Mouse (Mus musculus): ENCODE measurements at regions not wholly inside any gene's neighbourhood (a gene's known extent, or its start where the extent isn't known, plus 50 kb on each side); places are given as distances from the start of the nearest gene placed in this dataset.

GRCm38 (mm10) chr6:41112861-41113610, 77.7 kb upstream of the 2210010C04Rik start:
- Histone ChIP-seq H3K27ac (ENCODE audit: insufficient read depth, low read depth, low read length) (no peak overlapping the region), H3K4me1 (ENCODE audit: control insufficient read depth, insufficient read depth, insufficient read length, low read length) (no peaks in the 10 kb centered on the region), H3K4me3 (ENCODE audit: low read depth, low read length) (no peak overlapping the region)

GRCm38 (mm10) chr6:41111829-41112228, 76.5 kb upstream of the 2210010C04Rik start:
- TF ChIP-seq POLR2A (IDR thresholded peaks at IDR 0.05; ENCODE audit: low read depth, low read length), result no peak
- no peak for TF ChIP-seq CTCF (IDR thresholded peaks at IDR 0.05; ENCODE audit: extremely low read depth, insufficient read length, insufficient replicate concordance, low read depth, low read length)
- Histone ChIP-seq H3K4me1 (ENCODE audit: control insufficient read depth, insufficient read depth, insufficient read length, low read length) (no peaks in the 10 kb centered on the region), H3K4me3 (ENCODE audit: low read depth, low read length) (no peak overlapping the region), H3K27ac (ENCODE audit: insufficient read depth, low read depth, low read length) (no peak overlapping the region), H3K36me3 (ENCODE audit: control insufficient read depth, insufficient read depth, low read length) (no peaks in the 10 kb centered on the region), H3K27me3 (ENCODE audit: control insufficient read depth, insufficient read depth, low read length) (no peaks in the 10 kb centered on the region)

More at GRCm38 (mm10) chr6:41112861-41113610, 77.7 kb upstream of the 2210010C04Rik start:
- H3K27me3 ChIP-seq (ENCODE audit: control insufficient read depth, insufficient read depth, low read length), result no peaks in the 10 kb centered on the region
- WGBS, result 40% methylated on average over 7 of the region's 7 CpGs
- H3K36me3 ChIP-seq (ENCODE audit: control insufficient read depth, insufficient read depth, low read length), result no peaks in the 10 kb centered on the region
- TF ChIP-seq POLR2A (IDR thresholded peaks at IDR 0.05; ENCODE audit: low read depth, low read length) (no peak), CTCF (IDR thresholded peaks at IDR 0.05; ENCODE audit: extremely low read depth, insufficient read length, insufficient replicate concordance, low read depth, low read length) (peak; percentile 67; the same call in 1 of the 2 replicates)

DNA sequence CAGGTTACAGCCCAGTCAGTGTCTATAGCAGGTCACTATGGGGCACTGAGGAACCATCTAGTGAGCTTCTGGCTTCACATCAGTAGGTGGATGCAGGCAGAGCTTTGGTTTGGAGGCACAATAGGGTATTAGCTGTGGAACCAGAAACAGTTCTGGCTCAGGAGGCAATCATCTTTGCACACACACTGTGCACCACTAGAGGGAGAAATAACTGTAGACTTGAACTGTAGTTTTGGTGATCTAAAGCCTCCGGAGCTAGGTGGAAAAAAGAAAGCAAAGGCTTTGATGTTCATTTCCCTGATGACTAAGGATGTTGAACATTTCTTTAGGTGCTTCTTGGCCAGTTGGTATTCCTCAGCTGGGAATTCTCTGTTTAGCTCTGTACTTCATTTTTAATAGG, 73.6 kb upstream of the 2210010C04Rik start:
- Histone ChIP-seq H3K4me1 (ENCODE audit: control insufficient read depth, insufficient read depth, insufficient read length, low read length) (no peaks in the 10 kb centered on the region), H3K4me3 (ENCODE audit: low read depth, low read length) (no peak overlapping the region), H3K27me3 (ENCODE audit: control insufficient read depth, insufficient read depth, low read length) (no peaks in the 10 kb centered on the region), H3K36me3 (ENCODE audit: control insufficient read depth, insufficient read depth, low read length) (no peaks in the 10 kb centered on the region), H3K27ac (ENCODE audit: insufficient read depth, low read depth, low read length) (no peak overlapping the region)
- TF ChIP-seq CTCF (IDR thresholded peaks at IDR 0.05; ENCODE audit: extremely low read depth, insufficient read length, insufficient replicate concordance, low read depth, low read length) (no peak), POLR2A (IDR thresholded peaks at IDR 0.05; ENCODE audit: low read depth, low read length) (no peak)
- WGBS, result 50% methylated on average over 1 of the region's 1 CpGs

DNA sequence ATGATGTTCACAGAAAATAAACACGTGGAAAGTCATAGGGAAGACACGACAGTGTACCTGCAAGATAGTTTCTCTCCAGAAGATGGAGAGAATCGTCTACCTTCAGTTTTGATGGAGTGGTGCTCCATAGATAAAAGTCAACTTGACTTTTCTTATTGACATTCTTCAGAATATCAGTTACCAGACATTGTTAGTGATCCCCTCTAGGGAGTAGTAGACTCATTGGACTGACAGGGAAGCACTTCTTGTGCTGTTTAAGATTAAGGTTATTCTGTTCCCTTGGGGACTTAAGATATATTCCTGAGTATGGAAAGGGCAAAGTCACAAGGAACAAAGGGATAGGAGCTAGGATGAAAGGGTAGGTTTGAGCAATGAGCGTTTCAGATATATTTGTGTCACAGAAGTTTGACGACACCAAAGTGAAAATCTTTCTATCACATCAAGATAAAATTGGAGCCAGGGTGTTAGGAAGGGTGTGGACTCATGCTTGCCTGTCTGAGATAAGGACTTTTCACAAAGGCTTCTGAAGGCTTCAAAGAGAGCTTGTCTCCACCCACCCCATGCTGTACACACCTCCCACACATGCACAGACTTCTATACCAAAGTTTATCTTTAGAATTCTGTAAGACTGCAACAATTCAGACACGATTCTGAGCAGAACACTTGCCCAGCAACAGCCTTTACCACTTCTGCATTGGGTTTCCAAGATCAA, 68.5 kb upstream of the 2210010C04Rik start:
- WGBS, result 63% methylated on average over 6 of the region's 6 CpGs
- TF ChIP-seq POLR2A (IDR thresholded peaks at IDR 0.05; ENCODE audit: low read depth, low read length) (no peak), CTCF (IDR thresholded peaks at IDR 0.05; ENCODE audit: extremely low read depth, insufficient read length, insufficient replicate concordance, low read depth, low read length) (no peak)

DNA sequence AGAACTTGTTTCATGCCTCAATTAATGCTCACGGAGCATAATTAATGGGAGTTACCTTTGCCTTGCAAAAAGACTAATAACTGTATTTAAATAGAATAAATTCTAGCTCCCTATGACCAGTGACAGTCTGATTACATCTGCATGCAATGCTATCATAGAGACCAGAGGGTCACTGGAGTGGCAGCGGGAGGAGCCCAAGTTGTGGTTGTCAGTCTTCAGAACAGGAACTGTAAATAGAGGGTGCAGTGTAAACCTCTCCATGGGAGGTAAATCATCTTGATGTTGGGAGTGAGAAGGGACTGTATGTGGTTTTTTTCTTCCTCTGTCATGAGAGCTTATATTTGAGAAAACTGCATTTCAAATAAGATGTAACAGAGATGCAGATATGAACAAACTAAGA, 66.7 kb upstream of the 2210010C04Rik start:
- H3K4me1 ChIP-seq (ENCODE audit: control insufficient read depth, insufficient read depth, insufficient read length, low read length), result no peaks in the 10 kb centered on the region
- no peaks in the 10 kb centered on the region for H3K27me3 ChIP-seq (ENCODE audit: control insufficient read depth, insufficient read depth, low read length)
- H3K27ac ChIP-seq (ENCODE audit: insufficient read depth, low read depth, low read length), result no peak overlapping the region
- 54% methylated on average over 2 of the region's 2 CpGs for WGBS
- TF ChIP-seq CTCF (IDR thresholded peaks at IDR 0.05; ENCODE audit: extremely low read depth, insufficient read length, insufficient replicate concordance, low read depth, low read length), result no peak
- TF ChIP-seq POLR2A (IDR thresholded peaks at IDR 0.05; ENCODE audit: low read depth, low read length), result no peak
- no peak overlapping the region for H3K4me3 ChIP-seq (ENCODE audit: low read depth, low read length)
- H3K36me3 ChIP-seq (ENCODE audit: control insufficient read depth, insufficient read depth, low read length), result no peaks in the 10 kb centered on the region

More for the DNA sequence above, 68.5 kb upstream of the 2210010C04Rik start:
- H3K36me3 ChIP-seq (ENCODE audit: control insufficient read depth, insufficient read depth, low read length), result no peaks in the 10 kb centered on the region
- no peak overlapping the region for H3K4me3 ChIP-seq (ENCODE audit: low read depth, low read length)
- H3K27me3 ChIP-seq (ENCODE audit: control insufficient read depth, insufficient read depth, low read length), result no peaks in the 10 kb centered on the region
- no peak overlapping the region for H3K27ac ChIP-seq (ENCODE audit: insufficient read depth, low read depth, low read length)
- H3K4me1 ChIP-seq (ENCODE audit: control insufficient read depth, insufficient read depth, insufficient read length, low read length), result no peaks in the 10 kb centered on the region

- WGBS, result 84% methylated on average over 2 of the region's 2 CpGs
- H3K36me3 ChIP-seq (ENCODE audit: control insufficient read depth, insufficient read depth, low read length), result no peaks in the 10 kb centered on the region
- H3K27me3 ChIP-seq (ENCODE audit: control insufficient read depth, insufficient read depth, low read length), result no peaks in the 10 kb centered on the region
- no peak overlapping the region for H3K27ac ChIP-seq (ENCODE audit: insufficient read depth, low read depth, low read length)
- no peak for TF ChIP-seq CTCF (IDR thresholded peaks at IDR 0.05; ENCODE audit: extremely low read depth, insufficient read length, insufficient replicate concordance, low read depth, low read length)
- no peaks in the 10 kb centered on the region for H3K4me1 ChIP-seq (ENCODE audit: control insufficient read depth, insufficient read depth, insufficient read length, low read length)
- H3K4me3 ChIP-seq (ENCODE audit: low read depth, low read length), result no peak overlapping the region
Measured at GRCm38 (mm10) chr6:41100258-41100657, 64.9 kb upstream of the 2210010C04Rik start.

DNA sequence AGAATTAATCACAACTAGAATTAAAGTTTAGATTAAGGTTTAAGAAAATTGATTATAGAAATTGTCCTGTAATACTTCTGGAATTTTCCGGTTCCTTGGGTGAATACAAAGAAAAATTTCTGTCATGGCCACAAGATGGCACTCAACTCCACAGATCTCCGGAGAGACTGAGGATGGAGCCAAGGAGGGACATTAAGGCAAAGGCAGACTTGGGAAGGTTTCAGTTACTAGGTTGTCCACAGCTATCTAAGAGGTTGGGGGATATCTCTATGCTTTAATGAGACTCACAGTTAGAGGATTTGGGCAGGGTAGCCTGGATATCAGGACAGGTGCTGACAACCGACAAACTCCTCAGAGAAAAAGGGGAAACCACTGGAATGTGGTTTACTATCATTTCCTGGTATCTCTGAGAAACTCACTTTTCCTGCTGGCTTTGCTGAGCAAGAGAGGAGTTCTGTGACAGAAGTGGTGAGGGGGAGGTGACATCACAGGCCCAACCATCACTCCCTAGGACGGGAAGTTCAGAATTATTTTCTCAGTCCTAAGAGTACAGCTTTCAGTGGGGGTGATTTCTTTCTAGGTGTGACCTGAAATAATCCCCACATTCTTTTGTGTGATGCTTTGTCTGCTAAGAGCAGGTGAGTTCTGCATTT, 56.0 kb upstream of the 2210010C04Rik start:
- H3K36me3 ChIP-seq (ENCODE audit: control insufficient read depth, insufficient read depth, low read length), result no peaks in the 10 kb centered on the region
- WGBS, result 34% methylated on average over 4 of the region's 4 CpGs
- TF ChIP-seq POLR2A (IDR thresholded peaks at IDR 0.05; ENCODE audit: low read depth, low read length), result no peak
- TF ChIP-seq CTCF (IDR thresholded peaks at IDR 0.05; ENCODE audit: extremely low read depth, insufficient read length, insufficient replicate concordance, low read depth, low read length), result peak; percentile 17; the same call in 1 of the 2 replicates

More for the DNA sequence above, 56.0 kb upstream of the 2210010C04Rik start:
- Histone ChIP-seq H3K4me1 (ENCODE audit: control insufficient read depth, insufficient read depth, insufficient read length, low read length) (no peaks in the 10 kb centered on the region), H3K27ac (ENCODE audit: insufficient read depth, low read depth, low read length) (no peak overlapping the region), H3K27me3 (ENCODE audit: control insufficient read depth, insufficient read depth, low read length) (no peaks in the 10 kb centered on the region), H3K4me3 (ENCODE audit: low read depth, low read length) (no peak overlapping the region)
